Mouse (Mus musculus): ENCODE data around the gene Apobec1. TPM values are rescaled to one million over a fixed set of nuclear protein-coding genes. Genes with fewer than 3 reads are reported as not detected.
A peak's percentile ranks its signal among the peaks of the same experiment; 100 is the strongest.

The Apobec1 gene
- polyA plus RNA-seq, 1 experiment from 2014 or later: 5.0 TPM

DNA sequence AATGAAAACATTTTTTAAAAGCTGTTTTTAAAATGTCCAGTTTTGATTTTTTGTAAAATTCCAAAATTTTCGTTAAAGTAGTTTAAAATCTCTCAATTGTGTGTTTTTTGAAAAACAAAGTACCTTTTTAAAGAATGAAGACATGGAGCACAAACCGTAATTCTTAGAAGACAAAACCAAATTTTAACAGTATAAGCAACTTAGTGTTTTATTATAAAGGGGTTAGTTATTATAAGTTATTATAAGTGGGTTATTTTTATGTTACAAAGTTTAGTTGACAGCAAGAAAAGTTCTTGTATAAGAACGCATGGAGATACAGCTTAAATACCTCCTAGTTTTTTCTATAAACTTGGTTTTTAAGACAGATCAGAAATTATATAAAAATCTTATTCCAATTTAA is 629 bp downstream of the Apobec1 start:
- 0 out of 2 replicates have a peak overlapping the region, but pooled peaks have one; percentile 84 for H3K27ac ChIP-seq
- H3K4me2 ChIP-seq: peak overlapping the region; percentile 70
- peak overlapping the region; percentile 47; the same call in 1 of the 2 replicates for H3K4me3 ChIP-seq (replicated peaks)
- no peaks in the 10 kb centered on the region for H3K27me3 ChIP-seq (replicated peaks)
- no peak for ATAC-seq (ENCODE audit: insufficient read depth, low FRiP score, low read depth)
- no peak overlapping the region for H3K9ac ChIP-seq
- no peaks in the 10 kb centered on the region for H3K9me3 ChIP-seq
- H3K36me3 ChIP-seq: no peaks in the 10 kb centered on the region
- WGBS: 78% methylated on average over 3 of the region's 3 CpGs
- H3K4me1 ChIP-seq: no peaks in the 10 kb centered on the region

DNA sequence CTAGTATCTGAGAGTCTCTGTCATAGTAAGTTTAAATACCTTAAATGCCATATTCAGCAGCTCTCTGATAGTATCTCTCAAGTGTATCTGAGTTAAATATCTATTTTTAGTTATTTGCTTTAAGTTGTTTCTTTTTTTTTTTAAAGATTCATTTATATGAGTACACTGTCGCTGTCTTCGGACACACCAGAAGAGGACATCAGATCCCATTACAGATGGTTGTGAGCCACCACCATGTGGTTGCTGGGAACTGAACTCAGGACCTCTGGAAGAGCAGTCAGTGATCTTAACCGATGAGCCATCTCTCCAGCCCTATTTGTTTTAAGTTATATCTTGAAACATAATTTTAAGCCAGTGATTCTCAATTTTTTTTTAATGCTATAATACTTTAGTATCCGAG is 1.2 kb downstream of the Apobec1 start:
- H3K4me2 ChIP-seq: no peak overlapping the region
- 88% methylated on average over 4 of the region's 4 CpGs for WGBS
- H3K4me1 ChIP-seq: no peaks in the 10 kb centered on the region
- no peaks in the 10 kb centered on the region for H3K27me3 ChIP-seq (replicated peaks)
- no peak overlapping the region for H3K9ac ChIP-seq
- H3K36me3 ChIP-seq: no peaks in the 10 kb centered on the region
- no peaks in the 10 kb centered on the region for H3K9me3 ChIP-seq
- ATAC-seq (ENCODE audit: insufficient read depth, low FRiP score, low read depth): no peak
- H3K4me3 ChIP-seq (replicated peaks): no peak overlapping the region
- H3K27ac ChIP-seq: no peak overlapping the region

DNA sequence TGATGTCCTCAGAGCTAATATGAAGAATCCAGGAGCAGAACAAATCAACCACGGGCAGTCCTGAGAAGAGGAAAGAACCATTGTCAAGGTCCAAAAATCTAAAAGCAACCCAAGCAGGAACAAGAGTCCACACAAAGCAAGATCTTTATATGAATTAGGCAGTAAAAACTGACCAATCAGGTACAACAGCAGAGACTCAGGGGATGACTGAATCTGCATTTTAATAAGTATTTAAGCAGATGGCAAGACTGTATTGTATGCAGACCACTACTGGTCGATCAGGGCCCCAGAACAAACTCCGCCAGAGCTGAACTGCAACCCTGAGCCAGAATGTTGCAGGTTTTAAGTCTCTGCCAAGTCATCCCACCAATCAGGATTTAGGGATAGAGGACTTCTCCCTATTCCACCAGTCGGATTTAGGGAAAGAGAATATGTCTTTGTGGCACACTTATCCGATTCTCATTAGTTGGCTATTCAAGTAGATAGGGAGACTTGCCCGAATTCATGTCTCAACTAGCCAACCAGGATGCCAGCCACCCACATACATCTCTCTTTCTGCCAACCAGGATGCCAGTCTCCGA is 2.1 kb downstream of the Apobec1 start:
- H3K36me3 ChIP-seq: no peaks in the 10 kb centered on the region
- H3K9ac ChIP-seq: no peak overlapping the region
- H3K27ac ChIP-seq: no peak overlapping the region
- no peaks in the 10 kb centered on the region for H3K4me1 ChIP-seq
- no peak for ATAC-seq (ENCODE audit: insufficient read depth, low FRiP score, low read depth)
- H3K27me3 ChIP-seq (replicated peaks): no peaks in the 10 kb centered on the region
- no peak overlapping the region for H3K4me3 ChIP-seq (replicated peaks)
- H3K9me3 ChIP-seq: no peaks in the 10 kb centered on the region
- H3K4me2 ChIP-seq: no peak overlapping the region
- 81% methylated on average over 7 of the region's 7 CpGs for WGBS

DNA sequence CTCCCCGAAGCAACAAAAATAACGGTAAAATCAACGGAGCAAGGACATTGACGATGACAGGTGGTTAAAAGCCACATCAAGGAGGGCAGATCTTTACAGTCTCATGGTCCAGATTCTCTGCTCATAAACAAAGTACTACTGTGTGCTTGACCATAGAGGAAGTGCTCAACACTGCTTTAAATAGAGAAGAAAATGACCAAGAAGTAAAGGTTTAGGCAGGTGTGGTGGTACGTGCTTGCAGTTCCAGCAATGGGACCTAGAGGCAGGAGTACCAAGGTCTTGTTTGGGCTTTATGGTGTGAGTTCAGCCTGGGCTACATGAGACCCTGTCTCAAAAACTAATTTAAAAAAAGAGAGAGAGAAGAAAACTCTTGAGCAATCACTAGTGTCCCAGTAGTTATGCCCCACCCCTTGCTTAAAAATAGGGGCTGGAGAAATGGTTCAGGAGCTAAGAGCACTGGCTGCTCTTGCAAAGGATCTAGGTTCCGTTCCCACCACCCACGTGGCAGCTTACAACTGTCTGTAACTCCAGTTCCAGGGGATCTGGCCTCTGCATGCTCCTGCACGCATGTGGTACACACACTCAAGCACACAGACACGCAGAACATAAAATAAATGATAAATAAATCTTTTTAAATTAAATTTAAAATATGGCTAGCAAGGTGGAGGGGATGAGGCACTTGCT is 3.0 kb downstream of the Apobec1 start:
- no peaks in the 10 kb centered on the region for H3K36me3 ChIP-seq
- H3K4me3 ChIP-seq (replicated peaks): no peak overlapping the region
- H3K27me3 ChIP-seq (replicated peaks): no peaks in the 10 kb centered on the region
- no peak overlapping the region for H3K27ac ChIP-seq
- no peak for ATAC-seq (ENCODE audit: insufficient read depth, low FRiP score, low read depth)
- WGBS: 87% methylated on average over 9 of the region's 9 CpGs
- H3K9ac ChIP-seq: no peak overlapping the region
- H3K4me2 ChIP-seq: no peak overlapping the region
- no peaks in the 10 kb centered on the region for H3K9me3 ChIP-seq
- H3K4me1 ChIP-seq: no peaks in the 10 kb centered on the region

DNA sequence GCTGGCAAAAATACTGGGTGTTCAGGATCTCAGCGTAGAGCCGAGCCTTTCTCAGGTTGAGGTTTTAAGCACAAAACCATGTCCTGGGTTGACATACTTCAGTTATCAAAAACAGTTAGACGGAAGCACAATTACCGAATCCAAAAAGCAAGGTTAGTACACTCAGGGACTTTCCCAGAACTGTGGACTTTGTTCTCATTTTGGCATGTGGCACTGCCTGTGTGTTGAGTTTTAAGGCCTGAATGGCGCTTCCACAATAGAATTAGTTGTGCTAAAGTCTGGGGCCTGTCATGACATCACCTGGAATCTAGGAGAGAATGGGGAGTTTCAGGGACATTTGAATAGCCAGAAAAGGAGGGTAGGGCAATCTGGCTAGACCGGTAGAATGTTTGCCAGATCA is 3.8 kb downstream of the Apobec1 start:
- Histone ChIP-seq H3K27me3 (replicated peaks) (no peaks in the 10 kb centered on the region), H3K4me3 (replicated peaks) (no peak overlapping the region), H3K4me1 (no peaks in the 10 kb centered on the region), H3K36me3 (no peaks in the 10 kb centered on the region), H3K4me2 (no peak overlapping the region), H3K27ac (no peak overlapping the region), H3K9me3 (no peaks in the 10 kb centered on the region), H3K9ac (no peak overlapping the region)
- no peak for ATAC-seq (ENCODE audit: insufficient read depth, low FRiP score, low read depth)
- WGBS: 79% methylated on average over 6 of the region's 6 CpGs

DNA sequence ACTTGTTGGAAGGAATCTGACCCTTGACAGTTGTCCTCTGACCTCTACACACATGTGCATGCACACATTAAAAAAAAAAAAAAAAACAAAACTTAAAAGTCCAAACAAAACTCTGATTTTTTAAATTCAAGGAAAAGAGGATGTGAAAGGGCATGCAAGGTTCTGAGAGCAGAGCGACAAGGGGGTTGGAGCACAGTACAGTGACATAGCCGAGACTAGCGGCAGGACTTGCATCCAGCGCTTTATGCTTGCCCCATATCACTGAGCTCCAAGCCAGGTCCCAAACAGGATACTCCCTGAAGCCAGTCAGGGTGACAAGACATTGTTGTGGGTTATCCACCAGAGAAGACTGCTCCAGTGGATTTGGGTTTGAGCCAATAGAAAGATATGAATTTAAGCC is 4.2 kb downstream of the Apobec1 start:
- H3K9me3 ChIP-seq: no peaks in the 10 kb centered on the region
- no peak overlapping the region for H3K4me3 ChIP-seq (replicated peaks)
- ATAC-seq (ENCODE audit: insufficient read depth, low FRiP score, low read depth): no peak
- WGBS: 83% methylated on average over 4 of the region's 4 CpGs
- no peak overlapping the region for H3K27ac ChIP-seq
- H3K4me1 ChIP-seq: no peaks in the 10 kb centered on the region
- H3K4me2 ChIP-seq: no peak overlapping the region
- no peak overlapping the region for H3K9ac ChIP-seq
- no peaks in the 10 kb centered on the region for H3K27me3 ChIP-seq (replicated peaks)
- no peaks in the 10 kb centered on the region for H3K36me3 ChIP-seq

DNA sequence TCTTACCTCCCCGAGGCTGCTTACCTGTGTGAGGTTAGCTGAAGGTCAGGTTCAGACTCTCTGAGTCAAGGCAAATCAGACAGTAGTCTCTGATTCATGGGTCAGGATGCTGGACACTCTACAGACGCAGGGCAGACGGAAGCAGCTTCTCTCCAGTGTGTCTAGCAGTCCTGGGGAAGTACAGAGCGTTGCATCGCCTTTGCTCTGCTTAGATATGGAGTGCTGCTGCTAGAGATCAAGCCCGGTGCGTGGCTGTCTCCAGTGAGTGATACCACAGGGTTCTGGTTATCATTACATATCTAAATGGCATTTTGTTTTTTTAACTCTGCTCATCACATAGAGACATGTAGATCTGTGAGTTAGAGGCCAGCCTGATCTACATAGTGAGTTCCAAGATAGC is 5.6 kb downstream of the Apobec1 start:
- H3K36me3 ChIP-seq: no peaks in the 10 kb centered on the region
- no peak overlapping the region for H3K4me3 ChIP-seq (replicated peaks)
- WGBS: 74% methylated on average over 7 of the region's 7 CpGs
- no peaks in the 10 kb centered on the region for H3K9me3 ChIP-seq
- H3K27ac ChIP-seq: no peak overlapping the region
- H3K4me2 ChIP-seq: no peak overlapping the region
- H3K27me3 ChIP-seq (replicated peaks): no peaks in the 10 kb centered on the region
- ATAC-seq (ENCODE audit: insufficient read depth, low FRiP score, low read depth): no peak
- no peak overlapping the region for H3K9ac ChIP-seq
- no peaks in the 10 kb centered on the region for H3K4me1 ChIP-seq

DNA sequence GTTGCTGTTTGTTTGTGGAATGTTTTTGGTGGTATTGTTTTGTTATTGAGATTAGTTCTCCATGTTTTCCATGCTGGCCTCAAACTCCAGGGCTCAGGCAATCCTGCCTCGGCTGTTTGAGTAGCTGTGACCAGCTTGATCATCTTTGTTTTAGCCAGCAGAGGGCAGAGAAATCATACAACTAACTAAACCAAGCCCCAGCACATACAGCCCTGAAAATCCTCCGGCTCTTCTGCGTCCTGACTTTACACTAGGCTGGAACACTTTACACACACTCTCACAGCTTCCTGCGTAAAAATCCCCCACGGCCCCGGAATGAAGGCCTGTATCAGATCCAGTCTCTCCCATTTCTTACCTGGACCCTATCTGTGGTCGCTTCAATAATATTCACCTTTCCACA is 6.6 kb downstream of the Apobec1 start:
- H3K27ac ChIP-seq: no peak overlapping the region
- no peaks in the 10 kb centered on the region for H3K9me3 ChIP-seq
- no peak overlapping the region for H3K4me3 ChIP-seq (replicated peaks)
- WGBS: 17% methylated on average over 7 of the region's 7 CpGs
- no peaks in the 10 kb centered on the region for H3K4me1 ChIP-seq
- no peaks in the 10 kb centered on the region for H3K36me3 ChIP-seq
- no peak overlapping the region for H3K9ac ChIP-seq
- ATAC-seq (ENCODE audit: insufficient read depth, low FRiP score, low read depth): peak; percentile 41; the same call in 1 of the 2 replicates
- H3K4me2 ChIP-seq: no peak overlapping the region
- no peaks in the 10 kb centered on the region for H3K27me3 ChIP-seq (replicated peaks)

DNA sequence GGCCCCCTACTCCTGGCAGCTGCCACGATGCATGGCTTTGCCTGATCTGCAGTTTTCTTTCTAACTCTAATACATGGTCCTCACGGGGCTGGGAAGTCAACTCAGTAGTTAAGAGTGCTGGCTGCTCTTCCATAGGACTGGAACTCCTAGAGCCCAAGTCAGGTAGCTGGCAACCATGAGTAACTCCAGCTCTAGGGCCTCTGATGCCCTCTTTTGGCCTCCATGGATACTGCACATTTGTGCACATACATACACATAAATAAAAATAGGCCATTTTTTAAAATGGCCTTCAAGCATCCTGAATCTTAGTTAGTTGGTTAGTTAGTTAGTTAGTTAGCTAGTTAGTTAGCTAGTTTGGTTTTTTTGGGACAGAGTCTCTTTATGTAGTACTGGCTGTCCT is 9.3 kb downstream of the Apobec1 start:
- Histone ChIP-seq H3K4me1 (no peaks in the 10 kb centered on the region), H3K9ac (no peak overlapping the region), H3K4me2 (no peak overlapping the region), H3K4me3 (replicated peaks) (no peak overlapping the region), H3K36me3 (no peaks in the 10 kb centered on the region), H3K27ac (no peak overlapping the region), H3K9me3 (no peaks in the 10 kb centered on the region), H3K27me3 (replicated peaks) (no peaks in the 10 kb centered on the region)
- WGBS: 81% methylated on average over 2 of the region's 2 CpGs
- ATAC-seq (ENCODE audit: insufficient read depth, low FRiP score, low read depth): no peak

DNA sequence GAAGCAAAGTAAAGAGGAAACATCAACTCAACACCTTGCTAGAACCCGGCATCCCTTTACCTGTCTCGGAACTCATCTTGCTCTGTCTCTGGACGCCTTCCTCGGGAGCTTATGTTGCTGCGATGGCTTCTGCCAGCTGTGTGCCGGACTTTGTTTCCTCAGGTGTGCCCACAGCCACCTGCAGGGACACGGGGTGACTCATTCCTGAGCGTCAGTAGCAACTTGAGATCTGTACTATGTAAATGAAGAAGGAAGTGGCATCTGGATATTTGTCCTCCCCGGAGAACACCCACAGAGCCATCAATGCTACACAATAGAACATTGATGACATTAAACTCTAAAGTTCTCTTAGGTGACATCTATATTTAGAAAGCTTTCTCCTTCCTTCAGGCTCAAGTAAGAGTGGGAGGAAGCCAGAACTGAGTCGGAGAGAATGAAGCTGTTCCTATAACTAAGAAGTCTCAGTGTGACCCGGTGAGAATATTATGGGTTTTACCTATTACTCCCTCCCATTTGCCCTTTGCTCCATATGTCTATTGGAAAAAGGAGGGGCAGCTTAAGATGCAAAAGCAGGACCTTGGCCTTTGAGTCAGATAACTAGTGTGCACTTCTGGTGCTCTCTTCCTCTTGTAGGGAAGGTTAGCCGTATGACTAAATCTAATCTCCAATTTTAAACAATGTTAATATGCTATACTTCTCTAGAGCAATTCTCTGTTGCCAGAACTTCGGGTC is 11.1 kb downstream of the Apobec1 start:
- Histone ChIP-seq H3K27ac (no peak overlapping the region), H3K4me2 (no peak overlapping the region), H3K36me3 (no peaks in the 10 kb centered on the region), H3K9ac (no peak overlapping the region), H3K27me3 (replicated peaks) (no peaks in the 10 kb centered on the region), H3K4me3 (replicated peaks) (no peak overlapping the region), H3K4me1 (no peaks in the 10 kb centered on the region), H3K9me3 (no peaks in the 10 kb centered on the region)
- 72% methylated on average over 13 of the region's 13 CpGs for WGBS
- peak; percentile 22; the same call in 1 of the 2 replicates for ATAC-seq (ENCODE audit: insufficient read depth, low FRiP score, low read depth)

DNA sequence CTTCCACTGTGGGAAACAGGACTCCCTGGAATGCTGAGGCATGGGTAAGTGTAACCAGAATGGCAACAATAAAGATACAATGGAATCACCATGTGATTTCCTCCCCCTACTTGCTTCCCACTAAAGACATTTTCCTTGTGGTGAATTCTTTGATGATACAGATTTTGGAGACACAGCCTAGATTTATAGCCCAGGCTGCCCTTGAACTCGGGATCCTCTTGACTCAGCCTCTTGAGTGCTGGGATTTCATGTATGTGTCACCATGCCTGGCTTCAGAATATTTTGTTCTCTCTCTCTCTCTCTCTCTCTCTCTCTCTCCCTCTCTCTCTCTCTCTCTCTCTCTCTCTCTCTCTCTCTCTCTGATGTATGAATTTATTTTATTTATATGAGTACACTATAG is 23.2 kb downstream of the Apobec1 start:
- no peaks in the 10 kb centered on the region for H3K27me3 ChIP-seq (replicated peaks)
- H3K4me3 ChIP-seq (replicated peaks): no peak overlapping the region
- no peaks in the 10 kb centered on the region for H3K9me3 ChIP-seq
- WGBS: 73% methylated on average over 1 of the region's 1 CpGs
- no peaks in the 10 kb centered on the region for H3K36me3 ChIP-seq
- ATAC-seq (ENCODE audit: insufficient read depth, low FRiP score, low read depth): no peak
- H3K27ac ChIP-seq: no peak overlapping the region
- no peaks in the 10 kb centered on the region for H3K4me1 ChIP-seq
- H3K9ac ChIP-seq: no peak overlapping the region
- no peak overlapping the region for H3K4me2 ChIP-seq

DNA sequence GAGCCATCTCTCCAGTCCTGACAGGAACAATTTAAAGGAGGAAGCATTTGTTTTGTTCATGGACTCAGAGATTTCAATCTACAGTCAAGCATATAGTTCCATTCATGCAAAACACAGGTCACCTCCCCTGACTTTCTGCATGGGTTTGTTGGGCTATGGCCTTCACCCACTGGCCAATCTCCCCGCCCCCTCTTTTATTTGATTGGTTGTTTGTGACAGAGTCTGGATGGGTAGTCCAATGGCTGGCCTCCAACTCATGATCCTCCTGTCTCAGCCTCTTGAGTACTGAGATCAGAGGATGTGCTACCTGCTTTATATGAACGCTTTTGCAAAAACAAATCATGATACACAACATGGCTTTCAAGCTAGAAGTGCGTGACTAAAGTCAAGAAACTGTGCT is 25.2 kb downstream of the Apobec1 start:
- H3K9me3 ChIP-seq: no peaks in the 10 kb centered on the region
- no peak overlapping the region for H3K27ac ChIP-seq
- H3K9ac ChIP-seq: no peak overlapping the region
- H3K4me1 ChIP-seq: no peaks in the 10 kb centered on the region
- H3K27me3 ChIP-seq (replicated peaks): no peaks in the 10 kb centered on the region
- no peak for ATAC-seq (ENCODE audit: insufficient read depth, low FRiP score, low read depth)
- no peaks in the 10 kb centered on the region for H3K36me3 ChIP-seq
- H3K4me2 ChIP-seq: no peak overlapping the region
- WGBS: 88% methylated on average over 3 of the region's 3 CpGs
- no peak overlapping the region for H3K4me3 ChIP-seq (replicated peaks)
